Mouse (Mus musculus): Measurements from ENCODE around the gene Ugt2b5. TPM values are rescaled to one million over a fixed set of nuclear protein-coding genes. Genes with fewer than 3 reads are reported as not detected.
"Not testable (repeated sequence)": the region's sequence is repeated elsewhere in the genome, so short reads cannot be mapped to it uniquely, and the experiment has no call there.

Gene Ugt2b5
- polyA plus RNA-seq (2014; fragmentation: Nextera tagmentation; extraction: Ambion mirVana) = 0.14 TPM in 1 of 2 replicates, not detected in the other

DNA sequence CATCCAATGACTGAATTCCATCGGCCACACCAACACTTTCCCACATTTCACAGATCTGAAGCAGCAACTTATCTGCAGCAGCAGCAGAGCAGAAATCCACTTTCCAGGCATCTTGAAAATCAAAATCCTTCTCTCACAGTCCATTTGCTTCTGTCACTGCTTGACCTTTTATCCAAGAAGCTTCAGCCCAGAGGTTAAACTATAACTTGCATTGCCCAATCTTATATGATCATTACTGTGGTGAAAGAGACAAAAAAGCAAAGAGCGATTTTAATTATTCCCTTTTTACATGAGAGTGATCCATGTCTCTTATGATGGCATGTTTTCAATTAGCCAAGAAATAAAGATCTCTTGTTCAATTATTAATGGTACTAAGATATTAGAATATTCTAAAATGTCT, at the start of gene Ugt2b5:
Gene Ugt2b5 (minus strand): TSS at position 123 of the 400 bp plus-strand sequence.
- H3K4me3 ChIP-seq (ENCODE audit: low read depth, low read length); H3K4me1 ChIP-seq (ENCODE audit: control insufficient read depth, insufficient read depth, low read length); H3K4me2 ChIP-seq (ENCODE audit: low read depth, low read length); H3K27ac ChIP-seq (ENCODE audit: low read depth, low read length); H3K9me3 ChIP-seq (ENCODE audit: control insufficient read depth, low read length); H3K36me3 ChIP-seq (ENCODE audit: control insufficient read depth, insufficient read depth, low read length); H3K9ac ChIP-seq (replicated peaks; ENCODE audit: low read depth, low read length); ATAC-seq (ENCODE audit: low read depth); H3K27me3 ChIP-seq (ENCODE audit: control insufficient read depth, insufficient read depth, low read length): not testable (repeated sequence)
- WGBS = 95% methylated on average over 1 of the region's 2 CpGs

DNA sequence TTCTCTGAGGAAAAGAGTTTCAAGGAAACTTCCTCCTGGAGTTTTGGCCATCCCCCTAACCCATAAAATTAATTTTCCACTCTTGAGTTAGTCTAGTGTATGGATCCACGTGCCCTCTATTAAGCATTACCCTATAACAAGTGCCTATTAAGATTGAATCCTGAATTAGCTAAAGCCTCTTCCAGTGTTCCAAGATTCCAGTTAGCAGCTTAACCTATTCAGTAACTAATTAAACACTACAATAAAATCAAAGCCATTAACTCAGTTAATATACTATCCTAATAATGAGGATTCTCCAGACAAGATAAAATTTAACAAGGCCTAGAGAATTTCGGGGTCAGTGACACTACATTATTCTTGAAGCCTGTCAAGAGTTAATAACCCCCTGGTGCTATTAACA, 35.7 kb upstream of the Ugt2b5 start:
- not testable (repeated sequence) for ATAC-seq (ENCODE audit: low read depth); H3K4me2 ChIP-seq (ENCODE audit: low read depth, low read length); H3K4me1 ChIP-seq (ENCODE audit: control insufficient read depth, insufficient read depth, low read length); H3K4me3 ChIP-seq (ENCODE audit: low read depth, low read length); H3K27me3 ChIP-seq (ENCODE audit: control insufficient read depth, insufficient read depth, low read length); H3K9ac ChIP-seq (replicated peaks; ENCODE audit: low read depth, low read length); H3K27ac ChIP-seq (ENCODE audit: low read depth, low read length); H3K36me3 ChIP-seq (ENCODE audit: control insufficient read depth, insufficient read depth, low read length); H3K9me3 ChIP-seq (ENCODE audit: control insufficient read depth, low read length)
- WGBS = 58% methylated on average over 2 of the region's 2 CpGs

DNA sequence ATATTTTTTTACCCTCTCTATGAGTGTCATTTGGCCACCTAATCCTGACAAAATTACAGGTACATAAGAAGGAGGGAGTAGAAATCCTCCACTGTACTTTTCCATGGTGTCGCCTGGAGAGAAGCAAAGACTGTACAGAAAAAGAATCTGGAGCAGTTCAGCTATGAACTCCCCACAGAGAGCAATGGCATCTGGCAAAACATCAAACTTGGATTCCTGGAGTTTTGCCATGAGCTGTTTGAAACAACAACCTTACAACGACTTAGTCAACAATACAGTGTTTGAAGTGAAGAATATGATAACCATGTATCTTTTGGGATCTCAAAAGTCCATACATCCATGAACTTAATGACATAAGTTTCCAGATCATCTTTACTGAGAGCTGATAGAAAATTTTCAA, 34.6 kb upstream of the Ugt2b5 start:
- Histone ChIP-seq H3K36me3 (ENCODE audit: control insufficient read depth, insufficient read depth, low read length) (no peaks in the 10 kb centered on the region), H3K27ac (ENCODE audit: low read depth, low read length) (no peak overlapping the region), H3K9ac (replicated peaks; ENCODE audit: low read depth, low read length) (no peak overlapping the region), H3K9me3 (ENCODE audit: control insufficient read depth, low read length) (no peaks in the 10 kb centered on the region), H3K4me3 (ENCODE audit: low read depth, low read length) (no peak overlapping the region), H3K27me3 (ENCODE audit: control insufficient read depth, insufficient read depth, low read length) (no peaks in the 10 kb centered on the region), H3K4me1 (ENCODE audit: control insufficient read depth, insufficient read depth, low read length) (no peaks in the 10 kb centered on the region), H3K4me2 (ENCODE audit: low read depth, low read length) (no peak overlapping the region)
- ATAC-seq (ENCODE audit: low read depth) = no peak
- WGBS = 84% methylated on average over 2 of the region's 2 CpGs

DNA sequence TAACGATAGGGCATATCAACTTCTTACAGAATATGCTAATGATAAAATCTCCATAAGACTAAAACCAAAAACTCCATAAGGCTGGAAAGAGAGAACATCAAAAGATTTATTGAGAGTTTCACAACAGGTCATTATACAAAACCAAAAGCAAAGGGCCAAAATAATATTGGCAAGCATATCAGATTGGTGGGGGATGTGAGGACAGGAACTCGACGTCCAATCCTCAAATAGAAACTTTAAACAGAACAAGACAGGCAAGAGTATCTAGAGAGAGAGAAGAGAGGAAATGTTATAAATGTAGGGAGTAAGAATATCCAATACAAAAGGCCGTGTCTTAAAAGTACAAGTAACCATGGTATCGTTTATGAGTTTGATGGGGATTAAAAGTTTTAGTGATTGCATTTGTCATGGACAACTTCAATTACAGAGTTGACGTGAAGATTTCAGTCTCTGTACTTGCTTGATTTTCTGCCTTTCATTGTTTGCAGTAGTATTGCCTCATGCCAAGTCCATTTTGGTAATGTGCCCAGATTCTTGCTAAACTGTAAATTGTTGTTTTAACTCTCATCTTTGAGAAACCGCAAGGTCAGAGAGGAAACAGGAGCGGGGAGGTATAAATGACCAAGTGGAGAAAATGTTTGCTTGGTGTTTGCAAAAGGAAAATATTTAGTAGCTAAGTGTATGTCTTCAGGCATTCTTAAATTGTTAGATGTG, 7.8 kb upstream of the Ugt2b5 start:
- Histone ChIP-seq H3K4me3 (ENCODE audit: low read depth, low read length) (no peak overlapping the region), H3K36me3 (ENCODE audit: control insufficient read depth, insufficient read depth, low read length) (no peaks in the 10 kb centered on the region), H3K27me3 (ENCODE audit: control insufficient read depth, insufficient read depth, low read length) (no peaks in the 10 kb centered on the region), H3K27ac (ENCODE audit: low read depth, low read length) (no peak overlapping the region), H3K9me3 (ENCODE audit: control insufficient read depth, low read length) (no peaks in the 10 kb centered on the region), H3K4me1 (ENCODE audit: control insufficient read depth, insufficient read depth, low read length) (no peaks in the 10 kb centered on the region), H3K9ac (replicated peaks; ENCODE audit: low read depth, low read length) (no peak overlapping the region), H3K4me2 (ENCODE audit: low read depth, low read length) (no peak overlapping the region)
- 88% methylated on average over 8 of the region's 8 CpGs for WGBS
- no peak for ATAC-seq (ENCODE audit: low read depth)

DNA sequence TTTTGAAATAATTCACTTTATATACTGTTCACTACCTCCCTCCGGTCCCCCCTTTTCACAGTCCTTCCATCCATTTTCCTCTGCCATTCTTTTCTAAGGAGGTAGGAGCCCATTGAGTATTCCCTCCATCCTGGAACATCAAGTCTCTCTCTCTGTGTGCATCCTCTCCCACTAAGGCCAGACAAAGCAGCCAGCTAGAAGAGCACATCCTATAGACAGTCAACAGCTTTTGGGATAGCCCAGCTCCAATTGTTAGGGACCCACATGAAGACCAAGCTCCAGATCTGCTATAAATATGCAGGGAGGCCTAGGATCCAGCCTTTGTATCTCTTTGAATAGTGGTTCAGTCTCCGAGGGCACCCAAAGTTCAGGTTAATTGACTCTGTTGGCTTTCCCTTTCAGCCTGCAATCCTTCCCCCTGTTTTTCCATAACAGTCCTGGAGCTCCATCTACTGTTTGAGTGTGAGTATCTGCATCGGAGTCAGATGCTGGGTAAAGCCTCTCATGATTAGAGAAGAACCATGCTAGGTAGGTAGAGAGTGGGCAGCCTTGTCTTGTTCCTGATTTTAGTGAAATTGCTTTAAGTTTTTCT, 2.8 kb upstream of the Ugt2b5 start:
- 26% methylated on average over 3 of the region's 3 CpGs for WGBS
- no peaks in the 10 kb centered on the region for H3K27me3 ChIP-seq (ENCODE audit: control insufficient read depth, insufficient read depth, low read length)
- no peak overlapping the region for H3K4me2 ChIP-seq (ENCODE audit: low read depth, low read length)
- peak; percentile 82 for ATAC-seq (ENCODE audit: low read depth)
- H3K36me3 ChIP-seq (ENCODE audit: control insufficient read depth, insufficient read depth, low read length) = no peaks in the 10 kb centered on the region
- H3K4me1 ChIP-seq (ENCODE audit: control insufficient read depth, insufficient read depth, low read length) = no peaks in the 10 kb centered on the region
- H3K4me3 ChIP-seq (ENCODE audit: low read depth, low read length) = no peak overlapping the region
- no peak overlapping the region for H3K27ac ChIP-seq (ENCODE audit: low read depth, low read length)
- no peaks in the 10 kb centered on the region for H3K9me3 ChIP-seq (ENCODE audit: control insufficient read depth, low read length)
- H3K9ac ChIP-seq (replicated peaks; ENCODE audit: low read depth, low read length) = no peak overlapping the region

DNA sequence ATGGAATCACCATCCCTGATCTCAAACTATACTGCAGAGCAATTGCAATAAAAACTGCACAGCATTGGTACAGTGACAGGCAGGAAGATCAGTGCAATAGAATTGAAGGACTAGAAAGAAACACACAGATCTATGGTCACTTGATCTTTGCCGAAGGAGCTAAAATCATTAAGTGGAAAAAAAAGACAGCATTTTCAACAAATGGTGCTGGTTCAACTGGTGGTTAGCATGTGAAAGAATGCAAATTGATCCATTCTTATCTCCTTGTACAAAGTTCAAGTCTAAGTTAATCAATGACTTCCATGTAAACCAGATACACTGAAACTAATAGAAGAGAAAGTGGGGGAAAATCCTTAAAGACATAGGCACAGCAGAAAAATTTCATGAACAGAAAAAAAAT, 36.4 kb downstream of the Ugt2b5 start:
- not testable (repeated sequence) for H3K9ac ChIP-seq (replicated peaks; ENCODE audit: low read depth, low read length); H3K27me3 ChIP-seq (ENCODE audit: control insufficient read depth, insufficient read depth, low read length); ATAC-seq (ENCODE audit: low read depth); H3K4me2 ChIP-seq (ENCODE audit: low read depth, low read length); H3K9me3 ChIP-seq (ENCODE audit: control insufficient read depth, low read length); H3K4me3 ChIP-seq (ENCODE audit: low read depth, low read length); H3K36me3 ChIP-seq (ENCODE audit: control insufficient read depth, insufficient read depth, low read length); H3K27ac ChIP-seq (ENCODE audit: low read depth, low read length); H3K4me1 ChIP-seq (ENCODE audit: control insufficient read depth, insufficient read depth, low read length)
- WGBS = 84% methylated on average over 1 of the region's 1 CpGs

DNA sequence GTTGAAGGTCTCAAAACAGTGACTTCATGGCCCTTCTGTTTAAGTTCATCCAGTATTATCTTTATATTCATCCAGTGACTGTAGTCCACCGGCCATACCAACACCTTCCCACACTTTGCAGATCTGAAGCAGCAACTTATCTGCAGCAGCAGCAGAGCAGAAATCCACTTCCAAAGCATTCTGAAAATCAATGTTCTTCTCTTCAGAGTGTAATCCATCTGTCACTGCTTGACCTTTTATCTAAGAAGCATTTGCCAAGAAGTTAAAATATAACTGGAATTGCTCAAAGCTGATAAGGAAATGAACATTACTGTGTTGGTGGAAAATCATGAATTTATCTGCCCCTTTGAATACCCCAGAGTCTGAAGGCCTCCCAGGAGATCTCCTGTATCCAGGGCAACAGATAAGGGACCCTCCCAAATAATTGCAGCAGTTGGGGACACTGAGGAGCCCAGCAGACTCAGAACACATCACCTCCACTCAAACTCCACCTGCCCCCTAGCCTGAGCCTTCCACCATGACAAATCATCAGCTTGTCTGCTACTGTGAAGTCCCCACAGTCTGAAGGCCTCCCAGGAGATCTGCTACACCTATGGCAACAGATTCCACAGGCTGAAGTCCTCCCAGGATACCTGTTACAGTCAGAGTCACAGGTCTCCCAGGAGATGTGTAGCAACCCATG, 47.6 kb downstream of the Ugt2b5 start, which contains the start of gene Ugt2b36:
Gene Ugt2b36 (minus strand): TSS at position 210 of the 682 bp plus-strand sequence.
- Histone ChIP-seq H3K9me3 (ENCODE audit: control insufficient read depth, low read length) (no peaks in the 10 kb centered on the region), H3K4me2 (ENCODE audit: low read depth, low read length) (no peak within 1 kb of the TSS), H3K9ac (replicated peaks; ENCODE audit: low read depth, low read length) (no peak within 1 kb of the TSS), H3K36me3 (ENCODE audit: control insufficient read depth, insufficient read depth, low read length) (no peaks in the 10 kb centered on the region), H3K27ac (ENCODE audit: low read depth, low read length) (no peak within 1 kb of the TSS), H3K4me3 (ENCODE audit: low read depth, low read length) (no peak within 1 kb of the TSS), H3K27me3 (ENCODE audit: control insufficient read depth, insufficient read depth, low read length) (no peaks in the 10 kb centered on the region), H3K4me1 (ENCODE audit: control insufficient read depth, insufficient read depth, low read length) (no peaks in the 10 kb centered on the region)
- 95% methylated on average over 1 of the region's 1 CpGs for whole genome bisulfite sequencing
- ATAC-seq (ENCODE audit: low read depth) = no peak

DNA sequence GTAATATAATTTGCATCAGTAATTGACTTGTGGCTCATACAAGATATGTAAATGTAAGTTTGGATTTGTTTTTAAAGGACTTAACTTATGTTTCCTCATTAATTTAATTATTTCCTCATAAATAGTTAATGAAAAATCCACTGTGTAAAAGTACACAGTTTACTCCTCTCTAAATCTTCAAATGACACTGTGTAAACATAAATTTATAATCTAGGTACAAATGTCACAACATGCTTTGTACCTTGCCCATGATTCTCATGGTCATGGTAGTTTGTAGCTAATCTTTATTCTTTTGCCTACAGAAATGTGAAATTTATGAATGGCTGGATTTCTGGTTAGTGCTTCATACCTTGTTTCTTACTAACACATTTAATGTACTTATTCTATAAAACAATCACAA, 49.0 kb downstream of the Ugt2b5 start:
- no peak for ATAC-seq (ENCODE audit: low read depth)
- H3K9ac ChIP-seq (replicated peaks; ENCODE audit: low read depth, low read length) = no peak overlapping the region
- H3K4me3 ChIP-seq (ENCODE audit: low read depth, low read length) = no peak overlapping the region

DNA sequence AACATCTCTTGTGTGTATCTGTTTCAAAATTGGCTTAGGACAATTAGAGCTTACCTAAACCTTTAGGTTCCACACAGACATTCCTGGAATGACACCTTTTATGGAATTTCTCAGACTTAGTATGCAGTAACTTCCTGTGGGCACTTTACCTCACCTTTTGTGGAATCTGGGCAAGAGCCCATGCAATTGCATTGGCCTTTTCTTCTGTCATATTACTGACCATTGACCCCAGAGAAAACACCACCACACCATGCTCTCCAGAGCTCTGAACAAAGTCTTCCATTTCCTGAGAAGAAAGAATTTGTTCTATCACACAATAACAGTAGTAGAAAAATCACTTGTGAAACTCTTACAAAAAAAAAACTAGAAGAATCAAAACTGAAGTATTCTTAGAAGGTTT, 50.9 kb downstream of the Ugt2b5 start:
- H3K4me1 ChIP-seq (ENCODE audit: control insufficient read depth, insufficient read depth, low read length) = no peaks in the 10 kb centered on the region
- H3K36me3 ChIP-seq (ENCODE audit: control insufficient read depth, insufficient read depth, low read length) = no peaks in the 10 kb centered on the region
- no peak overlapping the region for H3K9ac ChIP-seq (replicated peaks; ENCODE audit: low read depth, low read length)
- no peaks in the 10 kb centered on the region for H3K9me3 ChIP-seq (ENCODE audit: control insufficient read depth, low read length)
- no peak overlapping the region for H3K27ac ChIP-seq (ENCODE audit: low read depth, low read length)
- no peak overlapping the region for H3K4me2 ChIP-seq (ENCODE audit: low read depth, low read length)
- ATAC-seq (ENCODE audit: low read depth) = no peak
- H3K27me3 ChIP-seq (ENCODE audit: control insufficient read depth, insufficient read depth, low read length) = no peaks in the 10 kb centered on the region
- no peak overlapping the region for H3K4me3 ChIP-seq (ENCODE audit: low read depth, low read length)

More for the DNA sequence above, 49.0 kb downstream of the Ugt2b5 start:
- Histone ChIP-seq H3K27ac (ENCODE audit: low read depth, low read length) (no peak overlapping the region), H3K9me3 (ENCODE audit: control insufficient read depth, low read length) (no peaks in the 10 kb centered on the region), H3K4me1 (ENCODE audit: control insufficient read depth, insufficient read depth, low read length) (no peaks in the 10 kb centered on the region), H3K36me3 (ENCODE audit: control insufficient read depth, insufficient read depth, low read length) (no peaks in the 10 kb centered on the region), H3K4me2 (ENCODE audit: low read depth, low read length) (no peak overlapping the region), H3K27me3 (ENCODE audit: control insufficient read depth, insufficient read depth, low read length) (no peaks in the 10 kb centered on the region)
